Mouse (Mus musculus) CD4-positive, CD25-positive, alpha-beta regulatory T cell, adult 2 months (primary cell): ENCODE measurements around the gene Hspbp1.

Experiments used
- DNase-seq: peaks from one replicate; pipeline ENCODE4 v3.0.0-alpha.2; 2012; ENCODE audit warnings: low read depth, low spot score

The Hspbp1 gene

GRCm38 (mm10) chr7:4636179-4636578 is 48.7 kb downstream of the Hspbp1 start:
- no peak for DNase-seq

GRCm38 (mm10) chr7:4631031-4631430 is 53.8 kb downstream of the Hspbp1 start, which contains the start of gene Tmem86b:
TSS of gene Tmem86b (minus strand) at chr7:4631422.
- DNase-seq: no peak

- no peak for DNase-seq
Observed at GRCm38 (mm10) chr7:4630198-4630597, 54.7 kb downstream of the Hspbp1 start.

GRCm38 (mm10) chr7:4629586-4629985 is 55.3 kb downstream of the Hspbp1 start:
- DNase-seq: no peak

GRCm38 (mm10) chr7:4625928-4626327 is 58.9 kb downstream of the Hspbp1 start:
- no peak for DNase-seq

GRCm38 (mm10) chr7:4624343-4624742 is 60.5 kb downstream of the Hspbp1 start:
- peak; percentile 59 for DNase-seq

- peak; percentile 85 for DNase-seq
Observed at GRCm38 (mm10) chr7:4623544-4624189, 61.2 kb downstream of the Hspbp1 start.

GRCm38 (mm10) chr7:4619979-4620378 is 64.9 kb downstream of the Hspbp1 start:
- DNase-seq: peak; percentile 65

- DNase-seq: peak; percentile 68
Observed at GRCm38 (mm10) chr7:4613740-4614403, 71.0 kb downstream of the Hspbp1 start.

- no peak for DNase-seq
Observed at GRCm38 (mm10) chr7:4612956-4613355, 71.9 kb downstream of the Hspbp1 start.

GRCm38 (mm10) chr7:4612386-4612785 is 72.5 kb downstream of the Hspbp1 start:
- DNase-seq: no peak

- no peak for DNase-seq
Observed at GRCm38 (mm10) chr7:4611921-4612341, 72.9 kb downstream of the Hspbp1 start.

GRCm38 (mm10) chr7:4611511-4611910 is 73.4 kb downstream of the Hspbp1 start:
- DNase-seq: no peak
